Mouse (Mus musculus): ENCODE results near the gene Rab5if. TPM values are rescaled to one million over a fixed set of nuclear protein-coding genes. Genes with fewer than 3 reads are reported as not detected.
"Not testable (repeated sequence)": the region's sequence is repeated elsewhere in the genome, so short reads cannot be mapped to it uniquely, and the experiment has no call there.

Rab5if gene
- total and polyA plus RNA-seq, 3 experiments: 64.4 to 116 (median 104) TPM

- 64% methylated on average over 9 of the region's 9 CpGs for WGBS
- intact Hi-C loops (cut with DNase I): no loop called here
Observed at GRCm38 (mm10) chr2:156896384-156896914, 33.5 kb downstream of the Rab5if start.

GRCm38 (mm10) chr2:156897034-156897433 is 34.1 kb downstream of the Rab5if start:
- Histone ChIP-seq H3K36me3 (ENCODE audit: control insufficient read depth, insufficient read depth, low read length) (no peaks in the 10 kb centered on the region), H3K9ac (ENCODE audit: low read depth, low read length) (no peak overlapping the region), H3K27me3 (ENCODE audit: control insufficient read depth, insufficient read depth, low read length) (no peaks in the 10 kb centered on the region), H3K27ac (no peak overlapping the region), H3K4me1 (ENCODE audit: control insufficient read depth, insufficient read depth, low read length) (no peaks in the 10 kb centered on the region), H3K79me2 (replicated peaks; ENCODE audit: control insufficient read depth, insufficient read depth, low read length) (no peaks in the 10 kb centered on the region), H3K4me3 (no peak overlapping the region)
- no peak for DNase-seq
- no peak for TF ChIP-seq CTCF (IDR thresholded peaks at IDR 0.05)
- no peak for TF ChIP-seq EP300 (IDR thresholded peaks at IDR 0.05; ENCODE audit: insufficient read depth, low read depth, low read length)
- TF ChIP-seq POLR2A (IDR thresholded peaks at IDR 0.05; ENCODE audit: insufficient read depth, low read depth, low read length): no peak
- 87% methylated on average over 9 of the region's 9 CpGs for whole genome bisulfite sequencing
- intact Hi-C loops (cut with DNase I): no loop called here

More at GRCm38 (mm10) chr2:156896384-156896914, 33.5 kb downstream of the Rab5if start:
- TF ChIP-seq EP300 (IDR thresholded peaks at IDR 0.05; ENCODE audit: insufficient read depth, low read depth, low read length): no peak
- TF ChIP-seq CTCF (IDR thresholded peaks at IDR 0.05): no peak
- TF ChIP-seq POLR2A (IDR thresholded peaks at IDR 0.05; ENCODE audit: insufficient read depth, low read depth, low read length): no peak
- Histone ChIP-seq H3K9ac (ENCODE audit: low read depth, low read length) (no peak overlapping the region), H3K27me3 (ENCODE audit: control insufficient read depth, insufficient read depth, low read length) (no peaks in the 10 kb centered on the region), H3K36me3 (ENCODE audit: control insufficient read depth, insufficient read depth, low read length) (no peaks in the 10 kb centered on the region), H3K4me3 (no peak overlapping the region), H3K27ac (no peak overlapping the region), H3K79me2 (replicated peaks; ENCODE audit: control insufficient read depth, insufficient read depth, low read length) (no peaks in the 10 kb centered on the region), H3K4me1 (ENCODE audit: control insufficient read depth, insufficient read depth, low read length) (no peaks in the 10 kb centered on the region)
- DNase-seq: no peak

- Histone ChIP-seq H3K4me1 (ENCODE audit: control insufficient read depth, insufficient read depth, low read length) (no peaks in the 10 kb centered on the region), H3K27me3 (ENCODE audit: control insufficient read depth, insufficient read depth, low read length) (no peaks in the 10 kb centered on the region), H3K9ac (ENCODE audit: low read depth, low read length) (no peak overlapping the region), H3K4me3 (no peak overlapping the region), H3K27ac (no peak overlapping the region), H3K79me2 (replicated peaks; ENCODE audit: control insufficient read depth, insufficient read depth, low read length) (no peaks in the 10 kb centered on the region), H3K36me3 (ENCODE audit: control insufficient read depth, insufficient read depth, low read length) (no peaks in the 10 kb centered on the region)
- intact Hi-C loops (cut with DNase I): no loop called here
- 31% methylated on average over 4 of the region's 4 CpGs for WGBS
- TF ChIP-seq CTCF (IDR thresholded peaks at IDR 0.05) (no peak), EP300 (IDR thresholded peaks at IDR 0.05; ENCODE audit: insufficient read depth, low read depth, low read length) (no peak), POLR2A (IDR thresholded peaks at IDR 0.05; ENCODE audit: insufficient read depth, low read depth, low read length) (no peak)
- DNase-seq: no peak
Observed at GRCm38 (mm10) chr2:156898374-156898773, 35.4 kb downstream of the Rab5if start.

- TF ChIP-seq CTCF (IDR thresholded peaks at IDR 0.05) (no peak), POLR2A (IDR thresholded peaks at IDR 0.05; ENCODE audit: insufficient read depth, low read depth, low read length) (no peak), EP300 (IDR thresholded peaks at IDR 0.05; ENCODE audit: insufficient read depth, low read depth, low read length) (no peak)
- H3K27ac ChIP-seq: no peak overlapping the region
- 64% methylated on average over 4 of the region's 4 CpGs for WGBS
- no peaks in the 10 kb centered on the region for H3K27me3 ChIP-seq (ENCODE audit: control insufficient read depth, insufficient read depth, low read length)
- DNase-seq: no peak
- no peaks in the 10 kb centered on the region for H3K36me3 ChIP-seq (ENCODE audit: control insufficient read depth, insufficient read depth, low read length)
- intact Hi-C loops (cut with DNase I): no loop called here
- no peaks in the 10 kb centered on the region for H3K79me2 ChIP-seq (replicated peaks; ENCODE audit: control insufficient read depth, insufficient read depth, low read length)
- no peak overlapping the region for H3K9ac ChIP-seq (ENCODE audit: low read depth, low read length)
- H3K4me3 ChIP-seq: no peak overlapping the region
- no peaks in the 10 kb centered on the region for H3K4me1 ChIP-seq (ENCODE audit: control insufficient read depth, insufficient read depth, low read length)
Observed at GRCm38 (mm10) chr2:156899184-156899583, 36.3 kb downstream of the Rab5if start.

GRCm38 (mm10) chr2:156901344-156901743 is 38.4 kb downstream of the Rab5if start:
- intact Hi-C loops (cut with DNase I): no loop called here
- Histone ChIP-seq H3K27me3 (ENCODE audit: control insufficient read depth, insufficient read depth, low read length) (no peaks in the 10 kb centered on the region), H3K36me3 (ENCODE audit: control insufficient read depth, insufficient read depth, low read length) (no peaks in the 10 kb centered on the region), H3K27ac (no peak overlapping the region), H3K79me2 (replicated peaks; ENCODE audit: control insufficient read depth, insufficient read depth, low read length) (no peaks in the 10 kb centered on the region), H3K9ac (ENCODE audit: low read depth, low read length) (no peak overlapping the region), H3K4me1 (ENCODE audit: control insufficient read depth, insufficient read depth, low read length) (peaks cover 1% of the 10 kb centered on the region; the same call in 1 of the 2 replicates), H3K4me3 (no peak overlapping the region)
- 90% methylated on average over 2 of the region's 2 CpGs for whole genome bisulfite sequencing
- TF ChIP-seq CTCF (IDR thresholded peaks at IDR 0.05) (no peak), EP300 (IDR thresholded peaks at IDR 0.05; ENCODE audit: insufficient read depth, low read depth, low read length) (no peak), POLR2A (IDR thresholded peaks at IDR 0.05; ENCODE audit: insufficient read depth, low read depth, low read length) (no peak)
- no peak for DNase-seq

GRCm38 (mm10) chr2:156901883-156902282 is 39.0 kb downstream of the Rab5if start:
- DNase-seq: no peak
- Histone ChIP-seq H3K79me2 (replicated peaks; ENCODE audit: control insufficient read depth, insufficient read depth, low read length) (no peaks in the 10 kb centered on the region), H3K4me1 (ENCODE audit: control insufficient read depth, insufficient read depth, low read length) (peaks cover 1% of the 10 kb centered on the region; the same call in 1 of the 2 replicates), H3K4me3 (no peak overlapping the region), H3K36me3 (ENCODE audit: control insufficient read depth, insufficient read depth, low read length) (no peaks in the 10 kb centered on the region), H3K27me3 (ENCODE audit: control insufficient read depth, insufficient read depth, low read length) (no peaks in the 10 kb centered on the region), H3K9ac (ENCODE audit: low read depth, low read length) (no peak overlapping the region), H3K27ac (no peak overlapping the region)
- TF ChIP-seq POLR2A (IDR thresholded peaks at IDR 0.05; ENCODE audit: insufficient read depth, low read depth, low read length) (no peak), CTCF (IDR thresholded peaks at IDR 0.05) (no peak), EP300 (IDR thresholded peaks at IDR 0.05; ENCODE audit: insufficient read depth, low read depth, low read length) (no peak)
- WGBS: 56% methylated on average over 6 of the region's 6 CpGs
- intact Hi-C loops (cut with DNase I): no loop called here

- H3K9ac ChIP-seq (ENCODE audit: low read depth, low read length); intact Hi-C loops (cut with DNase I); H3K36me3 ChIP-seq (ENCODE audit: control insufficient read depth, insufficient read depth, low read length); H3K27ac ChIP-seq; DNase-seq; H3K27me3 ChIP-seq (ENCODE audit: control insufficient read depth, insufficient read depth, low read length); H3K4me1 ChIP-seq (ENCODE audit: control insufficient read depth, insufficient read depth, low read length); H3K4me3 ChIP-seq; H3K79me2 ChIP-seq (replicated peaks; ENCODE audit: control insufficient read depth, insufficient read depth, low read length): not testable (repeated sequence)
- WGBS: 70% methylated on average over 4 of the region's 4 CpGs
Observed at GRCm38 (mm10) chr2:156902411-156902810, 39.5 kb downstream of the Rab5if start.

Measured in heart, adult 2 months (tissue).